Mouse (Mus musculus) G1E (cell line): ENCODE results near the gene Sorcs2.

ENCODE experiments used
- CTCF ChIP-seq: IDR thresholded peaks from 2 replicates; pipeline ENCODE4 v1.5.1; 2012; ENCODE audit warnings: low read depth, low read length, inconsistent platforms, mixed read lengths
- GATA1 ChIP-seq: IDR thresholded peaks from 2 replicates; pipeline ENCODE4 v1.6.1; 2012; ENCODE audit warnings: borderline replicate concordance, low read length, inconsistent platforms, mixed read lengths

DNA sequence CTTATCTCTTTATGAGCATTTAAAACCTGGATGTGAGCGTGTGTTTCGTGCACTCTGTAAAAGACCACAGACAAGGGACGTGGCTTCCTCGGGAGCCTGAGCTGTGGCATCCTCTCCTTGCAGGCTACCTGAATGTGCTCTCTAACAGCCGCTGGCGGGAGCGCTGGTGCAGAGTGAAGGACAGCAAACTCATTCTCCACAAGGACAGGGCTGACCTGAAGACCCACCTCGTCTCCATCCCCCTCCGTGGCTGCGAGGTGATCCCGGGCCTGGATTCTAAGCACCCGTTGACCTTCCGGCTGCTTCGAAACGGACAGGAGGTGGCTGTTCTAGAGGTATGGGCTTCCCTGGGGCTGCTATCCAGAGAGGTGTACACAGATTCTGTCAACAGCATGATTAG, 423.7 kb downstream of the Sorcs2 start:
- TF ChIP-seq CTCF (no peak), GATA1 (no peak)
